Mouse (Mus musculus) embryonic fibroblast, embryonic 13.5 days (primary cell): Measurements from ENCODE around the gene Clec2l.
A peak's percentile ranks its signal among the peaks of the same experiment; 100 is the strongest.

ENCODE experiments used
- CTCF ChIP-seq: IDR thresholded peaks from 2 replicates; pipeline ENCODE4 v1.5.1; 2011; ENCODE audit warnings: mild to moderate bottlenecking, control low read depth, low read length, moderate library complexity, borderline replicate concordance; ENCODE audit not compliant: insufficient read depth
- POLR2A ChIP-seq: IDR thresholded peaks from 2 replicates; pipeline ENCODE4 v1.6.1; 2011; ENCODE audit warnings: low read depth, mild to moderate bottlenecking, control low read depth, low read length, moderate library complexity

DNA sequence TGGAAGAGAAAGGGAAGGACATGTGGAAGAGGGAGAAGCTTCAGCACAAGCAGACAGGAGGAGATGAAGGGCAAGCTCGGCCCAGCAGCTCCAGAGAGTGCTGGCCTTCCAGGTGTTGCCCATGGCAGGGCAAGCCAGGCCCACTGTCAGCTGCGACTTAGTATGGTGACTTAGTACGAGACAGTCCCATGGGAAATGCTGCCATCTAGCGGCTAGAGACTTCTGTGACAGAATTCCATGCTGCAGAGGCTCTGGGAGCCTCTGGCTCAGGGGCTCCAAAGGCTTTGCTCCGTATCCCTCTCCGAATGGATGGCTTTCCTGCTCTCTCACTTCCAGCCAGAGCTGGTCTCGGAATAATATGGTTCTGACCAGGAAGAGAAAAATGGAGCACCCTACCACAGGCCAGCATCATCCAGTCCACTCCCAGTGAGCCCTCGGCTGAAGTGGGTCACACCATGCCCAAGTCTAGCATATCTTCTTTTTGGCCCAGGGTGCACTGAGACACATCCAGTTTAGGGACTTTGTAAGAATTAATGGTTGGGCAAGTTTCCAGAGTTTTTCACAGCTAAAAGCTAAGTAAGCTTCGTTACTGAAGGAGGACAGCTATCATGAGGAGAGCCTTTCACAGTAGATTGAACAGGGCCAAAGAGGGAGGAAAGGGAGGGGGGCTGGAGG lies 32.6 kb downstream of the Clec2l start:
- peak; percentile 56; the same call in 1 of the 2 replicates for TF ChIP-seq CTCF
- TF ChIP-seq POLR2A, result no peak
